Mouse (Mus musculus) gastrocnemius, postnatal 25 days (tissue): ENCODE results near the gene Hdac5. TPM values are rescaled to one million over a fixed set of nuclear protein-coding genes. Genes with fewer than 3 reads are reported as not detected.

Source experiments
- DNase-seq: peaks from one replicate; pipeline ENCODE4 v3.0.0; 2022
- total RNA-seq, 2 experiments: library from RNA; stranded (reverse); gene quantifications; 1 replicate in 1 of 2; 2 replicates in 1 of 2; pipeline ENCODE4 v1.2.3; 2021

The Hdac5 gene
- total RNA-seq, 2 experiments from 2014 or later = 61.8 to 63.6 TPM

- no peak for DNase-seq
These were observed 10.7 kb upstream of the Hdac5 start for GRCm38 (mm10) chr11:102240636-102241035.

- DNase-seq = no peak
These were observed 6.1 kb upstream of the Hdac5 start for GRCm38 (mm10) chr11:102236022-102236421.

- no peak for DNase-seq
These were observed 524 bp downstream of the Hdac5 start for GRCm38 (mm10) chr11:102229331-102229953.

DNA sequence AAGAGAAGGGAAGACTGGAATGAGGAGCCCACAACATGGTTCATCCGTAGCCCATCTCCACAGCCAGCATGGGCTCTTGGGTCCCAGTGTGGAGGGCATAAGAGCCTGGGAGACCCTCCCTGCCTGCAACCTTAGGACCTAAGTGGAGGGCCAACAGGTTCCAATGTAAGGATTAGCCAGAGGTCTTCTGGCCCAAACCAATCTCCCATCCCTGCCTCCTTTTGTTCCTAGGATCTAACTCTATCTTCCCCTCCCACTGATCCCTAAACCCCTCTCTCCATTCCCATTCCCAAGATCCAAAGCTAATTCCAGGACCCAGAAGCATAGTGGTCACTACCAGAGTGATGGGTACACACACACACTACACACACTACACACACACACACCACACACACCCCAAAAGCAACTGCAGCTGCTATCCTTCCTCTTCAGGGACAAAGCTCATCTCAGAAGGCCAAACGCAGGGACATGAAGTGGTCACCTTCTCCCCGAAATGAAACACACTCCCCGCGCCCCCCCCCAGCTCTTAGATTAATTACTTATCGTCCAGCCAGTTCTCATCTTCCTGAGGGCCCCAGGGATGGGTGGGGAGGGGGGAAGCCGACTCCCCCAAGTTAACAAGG is 1.2 kb downstream of the Hdac5 start:
- DNase-seq = no peak

DNA sequence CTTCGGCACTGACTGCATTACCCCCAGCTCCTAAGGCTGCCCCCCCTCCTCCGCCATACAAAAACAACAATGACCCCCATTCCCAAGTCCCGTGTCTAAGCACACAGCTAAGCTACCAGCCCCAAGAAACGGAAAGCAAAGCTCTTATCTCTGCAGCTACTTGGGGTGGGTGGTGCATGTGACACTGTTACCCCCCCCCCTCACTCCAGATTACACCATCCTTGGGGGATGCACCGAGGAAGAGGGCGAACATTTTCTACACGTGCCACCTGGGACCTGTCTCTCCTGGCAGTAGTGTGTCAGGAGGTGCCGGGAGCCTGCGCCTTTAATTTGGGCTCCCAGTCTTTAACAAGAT is 1.8 kb downstream of the Hdac5 start:
- no peak for DNase-seq

DNA sequence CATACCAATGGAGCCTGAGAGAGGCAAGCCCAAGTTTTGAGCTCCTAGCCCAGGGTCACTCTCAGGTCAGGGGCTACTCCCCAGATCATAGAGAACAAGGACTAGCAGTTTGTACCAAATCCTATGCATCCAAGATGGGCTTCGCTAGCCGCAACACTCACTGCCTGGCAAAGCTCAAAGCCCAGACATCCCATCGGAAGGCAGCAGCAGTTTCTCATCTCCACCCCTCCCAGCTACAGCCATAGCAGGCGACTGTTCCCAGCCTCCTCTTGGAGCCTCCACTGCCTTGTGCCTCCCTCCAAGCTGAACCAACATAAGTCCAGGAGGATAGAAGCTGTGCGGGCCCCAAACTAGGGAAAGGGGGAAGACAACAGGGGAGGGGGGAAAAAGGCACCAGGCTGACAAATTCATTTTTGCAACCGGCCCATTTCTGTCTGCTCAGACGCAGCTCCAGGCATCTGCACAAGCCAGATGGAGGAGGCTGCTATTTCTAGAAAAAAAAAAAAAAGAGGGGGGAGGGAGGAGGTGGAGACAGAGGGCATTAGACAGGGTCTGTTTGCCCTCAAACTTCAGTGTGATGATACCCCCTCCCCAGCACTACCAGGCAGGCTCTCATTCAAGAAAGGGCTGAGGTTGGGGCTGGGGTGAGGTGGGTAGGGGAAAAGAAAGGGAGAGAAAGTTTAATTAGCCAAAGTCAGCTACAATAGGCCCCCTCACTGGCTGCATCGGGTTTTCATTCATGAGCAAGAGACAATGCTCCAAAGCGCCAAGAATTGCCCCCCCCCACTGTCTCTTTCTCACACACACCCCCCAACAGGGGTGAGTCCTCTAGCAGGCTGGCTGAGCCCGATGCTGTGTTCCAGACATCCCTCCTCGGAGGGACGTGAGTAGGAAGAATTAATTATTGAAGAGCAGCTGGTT is 2.4 kb downstream of the Hdac5 start:
- no peak for DNase-seq

GRCm38 (mm10) chr11:102226067-102226978 is 3.6 kb downstream of the Hdac5 start:
- DNase-seq = no peak

DNA sequence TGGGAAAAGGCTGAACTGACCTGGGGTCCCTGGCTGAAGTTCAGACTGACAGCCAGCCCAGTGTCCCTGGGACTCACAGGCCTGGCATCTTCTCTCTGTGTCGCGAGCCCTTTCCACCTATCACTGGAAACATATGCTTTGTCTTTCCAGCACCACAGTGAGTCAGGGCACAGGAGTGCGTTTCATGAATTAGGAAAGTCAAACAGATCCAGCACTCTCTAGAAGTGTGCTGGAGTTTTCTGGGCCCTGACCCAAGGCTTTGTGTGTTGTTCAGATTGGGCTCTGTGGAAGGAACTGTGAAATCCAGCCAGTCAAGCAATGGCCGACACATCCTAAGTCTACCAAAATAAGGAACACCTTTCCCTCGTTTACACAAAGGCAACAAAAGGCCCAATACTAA is 4.7 kb downstream of the Hdac5 start:
- no peak for DNase-seq

- peak; percentile 36 for DNase-seq
These were observed 5.3 kb downstream of the Hdac5 start for GRCm38 (mm10) chr11:102224686-102225085.

DNA sequence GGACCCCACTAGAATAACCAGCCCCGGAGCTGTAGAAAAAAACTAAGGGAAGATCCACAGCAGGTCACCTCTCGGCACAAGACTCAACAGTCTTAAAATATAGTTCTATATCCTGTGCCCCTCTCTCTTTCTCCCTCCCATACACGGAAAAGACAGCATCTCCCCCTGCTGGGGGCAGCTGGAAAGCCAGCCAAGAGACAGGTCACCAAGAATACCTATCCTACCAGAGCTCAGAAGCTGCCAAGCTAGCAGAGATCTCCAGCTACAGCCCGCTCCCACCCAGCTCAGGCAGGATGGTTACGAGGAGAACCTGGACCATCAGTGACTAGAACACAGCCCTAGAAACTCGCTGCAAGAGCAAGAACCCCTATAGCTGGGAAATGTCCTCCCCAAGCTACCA is 6.8 kb downstream of the Hdac5 start:
- DNase-seq = no peak

GRCm38 (mm10) chr11:102221954-102222351 is 8.0 kb downstream of the Hdac5 start:
- no peak for DNase-seq

GRCm38 (mm10) chr11:102221243-102221953 is 8.6 kb downstream of the Hdac5 start:
- DNase-seq = no peak

DNA sequence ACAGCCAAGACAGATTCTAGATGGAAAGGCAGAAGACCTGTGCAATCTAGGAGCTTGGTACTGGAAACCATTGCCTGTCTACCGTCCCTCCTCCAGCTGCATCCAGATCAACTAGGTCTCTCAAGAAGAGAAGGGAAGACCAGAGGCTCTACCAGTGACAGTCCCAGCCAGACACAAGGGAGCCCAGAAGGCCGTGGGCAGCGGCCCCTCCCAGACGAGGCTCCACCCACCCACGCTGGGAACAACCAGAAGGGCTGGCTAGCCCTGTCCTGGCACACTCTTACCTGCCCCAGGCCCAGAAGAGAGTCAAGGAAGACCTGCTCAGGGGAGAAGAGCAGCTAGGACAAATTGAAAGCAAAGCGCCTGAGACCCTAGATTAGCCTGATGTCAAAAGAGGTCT is 9.5 kb downstream of the Hdac5 start:
- no peak for DNase-seq

DNA sequence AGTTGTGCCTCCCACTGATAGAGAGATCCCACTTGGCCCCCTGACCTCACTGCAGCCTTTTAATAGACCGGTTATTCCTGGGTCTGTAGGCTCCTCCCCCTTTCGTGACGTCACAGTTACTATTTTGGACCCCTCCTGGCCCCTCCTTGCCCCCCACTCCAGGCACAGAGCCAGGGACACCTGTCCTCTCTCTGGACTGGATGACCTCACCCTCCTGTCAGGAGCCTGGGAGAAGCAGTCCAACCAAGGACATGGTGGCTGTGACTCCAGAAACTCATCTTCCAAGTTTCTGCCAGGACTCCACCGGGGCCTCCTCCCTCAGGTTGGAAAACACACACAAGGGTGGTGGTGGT is 10.0 kb downstream of the Hdac5 start:
- peak; percentile 86 for DNase-seq

DNA sequence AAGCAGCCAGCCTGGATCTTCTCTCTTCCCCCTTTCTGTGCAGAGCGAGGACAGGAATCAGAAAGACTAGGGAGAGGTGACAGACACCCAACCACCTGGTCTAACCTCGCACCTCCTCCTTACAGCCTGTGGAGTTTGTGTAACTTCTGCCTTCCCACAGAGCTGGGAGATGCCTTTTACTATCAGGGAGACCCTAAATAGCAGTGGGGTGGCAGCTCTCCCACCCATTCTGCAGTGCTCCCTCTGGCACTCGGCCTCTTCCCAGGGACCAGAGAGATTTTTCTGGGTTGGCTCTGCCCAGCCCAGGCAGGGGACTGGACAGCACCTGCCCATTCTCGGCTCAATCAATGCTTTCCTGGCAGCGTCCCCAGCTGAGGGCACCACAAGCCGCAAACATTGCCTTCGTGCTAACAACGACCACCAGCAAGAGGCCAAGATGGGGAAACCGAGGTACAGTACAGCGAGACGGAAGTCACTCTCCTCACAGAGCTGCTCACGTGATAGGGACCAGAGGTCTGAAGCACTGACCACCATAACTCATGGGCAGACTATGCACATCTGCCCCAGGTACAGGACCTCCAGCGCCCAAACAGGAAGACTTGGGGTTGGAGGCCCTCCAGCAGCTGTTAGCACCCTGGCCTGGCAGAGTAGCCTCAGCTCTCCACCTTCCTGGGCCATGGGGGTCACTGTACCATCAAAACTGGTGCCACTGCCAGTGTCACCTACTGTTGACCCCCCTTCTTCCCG is 10.5 kb downstream of the Hdac5 start:
- peak; percentile 58 for DNase-seq

GRCm38 (mm10) chr11:102218783-102219182 is 11.2 kb downstream of the Hdac5 start:
- peak; percentile 97 for DNase-seq

- DNase-seq = peak; percentile 16
These were observed 12.0 kb downstream of the Hdac5 start for GRCm38 (mm10) chr11:102217876-102218430.

DNA sequence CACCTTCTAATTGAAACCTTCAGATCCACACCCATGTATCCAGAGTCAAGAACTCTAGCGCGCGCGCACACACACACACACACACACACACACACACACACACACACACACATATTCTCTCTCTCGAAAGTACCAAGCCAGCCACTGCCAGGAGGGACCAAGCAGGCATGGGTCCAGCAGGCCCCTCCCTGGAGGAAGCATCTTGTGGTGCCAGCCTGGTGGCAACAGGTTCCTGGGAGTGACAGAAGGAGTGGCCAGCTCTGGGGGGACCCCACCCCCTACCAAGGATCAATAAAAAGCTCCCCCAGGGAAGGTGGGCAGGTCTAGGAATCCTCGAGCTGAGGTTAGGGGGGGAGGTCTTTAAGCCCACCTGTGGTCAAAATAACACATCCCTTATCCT is 12.6 kb downstream of the Hdac5 start:
- no peak for DNase-seq

DNA sequence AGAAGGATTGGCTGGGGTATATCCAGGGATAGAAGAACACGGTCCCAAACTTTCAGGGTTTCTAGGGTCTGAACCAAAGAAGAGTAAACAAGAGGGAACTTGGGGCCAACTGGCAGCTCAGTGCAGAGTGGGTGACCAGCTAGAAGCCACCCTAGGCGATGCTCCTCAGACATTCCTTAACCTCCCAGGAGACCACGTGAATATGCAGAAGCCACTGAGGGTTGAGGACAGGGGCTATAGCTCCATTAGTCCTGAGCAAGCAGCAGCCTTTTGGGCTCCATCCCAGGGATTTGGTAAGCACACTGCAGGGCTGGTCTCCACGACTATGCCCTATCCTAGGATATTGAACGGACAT is 13.1 kb downstream of the Hdac5 start:
- no peak for DNase-seq

DNA sequence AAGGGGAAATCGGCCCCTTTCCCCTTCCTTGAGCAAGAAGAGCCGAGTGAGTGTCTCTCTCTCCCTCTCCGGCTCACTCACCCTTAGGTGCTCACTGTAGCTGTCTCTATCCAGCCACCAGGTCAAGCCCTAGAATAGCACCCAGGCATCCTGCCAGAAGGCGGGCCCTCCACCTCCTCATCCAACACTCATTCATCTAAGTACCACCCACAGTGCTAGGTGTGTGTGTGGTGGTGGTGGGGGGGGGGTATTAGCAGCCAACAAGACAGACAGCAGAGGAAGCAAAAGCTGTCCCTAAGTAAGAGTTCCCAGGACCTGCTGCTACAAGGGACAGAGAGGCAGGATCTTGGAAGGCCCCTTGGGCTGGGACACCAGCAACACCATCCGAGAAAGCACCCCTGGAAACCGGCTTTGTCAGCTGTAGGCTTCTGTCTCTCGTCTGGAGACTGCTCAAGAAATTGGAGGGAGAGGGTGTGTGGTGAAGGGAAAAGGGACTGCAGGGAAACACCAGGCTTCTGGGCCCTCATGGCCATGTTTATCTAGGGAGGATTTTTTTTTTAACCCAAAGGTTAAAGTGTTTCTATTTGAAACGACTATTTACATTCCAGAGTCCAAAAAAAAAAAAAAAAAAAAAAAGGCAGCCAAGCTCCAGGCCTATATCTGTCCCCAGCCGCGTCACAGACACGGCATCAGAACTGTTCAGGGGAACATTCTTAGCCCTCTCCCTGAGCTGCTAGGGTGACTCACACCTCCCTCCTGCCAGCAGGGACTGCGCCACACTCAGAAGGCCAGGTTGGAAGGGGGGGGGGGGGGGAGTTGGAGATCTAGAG is 13.7 kb downstream of the Hdac5 start:
- DNase-seq = peak; percentile 84
